Mouse (Mus musculus) c-Kit-positive CD71-positive TER-119-negative erythroid progenitor cells, embryonic 14.5 days (primary cell): ENCODE measurements at regions not wholly inside any gene's neighbourhood (a gene's known extent, or its start where the extent isn't known, plus 50 kb on each side); places are given as distances from the start of the nearest gene placed in this dataset.

Source experiments
- DNase-seq: peaks from one replicate; pipeline ENCODE4 v3.0.0-alpha.2; 2013; ENCODE audit warnings: low read depth

GRCm38 (mm10) chr13:91370021-91370420 is 90.1 kb upstream of the Ssbp2 start:
- no peak for DNase-seq

- no peak for DNase-seq
These were observed 89.6 kb upstream of the Ssbp2 start for GRCm38 (mm10) chr13:91370441-91370840.

- DNase-seq: peak; percentile 86
These were observed 89.0 kb upstream of the Ssbp2 start for GRCm38 (mm10) chr13:91370886-91371595.

- DNase-seq: no peak
These were observed 88.5 kb upstream of the Ssbp2 start for GRCm38 (mm10) chr13:91371596-91371987.

- DNase-seq: peak; percentile 30
These were observed 87.8 kb upstream of the Ssbp2 start for GRCm38 (mm10) chr13:91372130-91372875.

- no peak for DNase-seq
These were observed 85.9 kb upstream of the Ssbp2 start for GRCm38 (mm10) chr13:91374141-91374540.

- DNase-seq: no peak
These were observed 83.5 kb upstream of the Ssbp2 start for GRCm38 (mm10) chr13:91376556-91376955.

GRCm38 (mm10) chr13:91377428-91377827 is 82.7 kb upstream of the Ssbp2 start:
- DNase-seq: no peak

- no peak for DNase-seq
These were observed 82.1 kb upstream of the Ssbp2 start for GRCm38 (mm10) chr13:91377972-91378371.

GRCm38 (mm10) chr13:91385393-91385792 is 74.7 kb upstream of the Ssbp2 start:
- no peak for DNase-seq

GRCm38 (mm10) chr13:91387913-91388312 is 72.2 kb upstream of the Ssbp2 start:
- DNase-seq: no peak

GRCm38 (mm10) chr13:91403632-91404031 is 56.5 kb upstream of the Ssbp2 start:
- no peak for DNase-seq

GRCm38 (mm10) chr13:91405027-91405426 is 55.1 kb upstream of the Ssbp2 start:
- DNase-seq: no peak

GRCm38 (mm10) chr13:91410116-91410515 is 50.0 kb upstream of the Ssbp2 start:
- DNase-seq: no peak
